Mouse (Mus musculus): Measurements from ENCODE around the gene Cd3d. TPM values are rescaled to one million over a fixed set of nuclear protein-coding genes. Genes with fewer than 3 reads are reported as not detected.

Cd3d gene
- polyA plus RNA-seq, 1 experiment, result not detected

DNA sequence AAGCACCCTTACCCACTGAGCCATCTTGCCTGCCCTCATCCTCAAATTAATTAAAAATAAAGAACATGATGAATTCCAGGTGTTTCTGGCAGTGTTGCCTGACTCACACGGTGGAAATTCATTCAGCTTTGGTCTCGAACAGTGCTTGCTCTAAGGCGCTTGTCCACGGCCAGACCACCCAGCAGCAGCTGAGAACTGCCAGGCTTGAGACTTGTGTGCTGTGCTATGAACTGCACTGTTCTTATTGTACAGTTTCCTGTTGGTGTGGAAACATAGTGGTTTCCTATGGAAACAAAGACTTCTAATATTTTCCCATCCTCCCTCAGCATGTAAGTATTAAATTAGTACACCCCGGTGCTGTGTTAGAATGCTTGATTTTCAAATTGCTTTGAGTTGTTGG, 5.4 kb downstream of the Cd3d start:
- H3K4me1 ChIP-seq (ENCODE audit: control insufficient read depth, insufficient read depth, low read length), result no peaks in the 10 kb centered on the region
- no peak overlapping the region for H3K4me3 ChIP-seq (ENCODE audit: insufficient read depth, low read length)
- no peak overlapping the region for H3K27ac ChIP-seq (ENCODE audit: insufficient read depth, low read length)
- no peak for TF ChIP-seq POLR2A (IDR thresholded peaks at IDR 0.05; ENCODE audit: extremely low read depth, insufficient read depth, low read length)

DNA sequence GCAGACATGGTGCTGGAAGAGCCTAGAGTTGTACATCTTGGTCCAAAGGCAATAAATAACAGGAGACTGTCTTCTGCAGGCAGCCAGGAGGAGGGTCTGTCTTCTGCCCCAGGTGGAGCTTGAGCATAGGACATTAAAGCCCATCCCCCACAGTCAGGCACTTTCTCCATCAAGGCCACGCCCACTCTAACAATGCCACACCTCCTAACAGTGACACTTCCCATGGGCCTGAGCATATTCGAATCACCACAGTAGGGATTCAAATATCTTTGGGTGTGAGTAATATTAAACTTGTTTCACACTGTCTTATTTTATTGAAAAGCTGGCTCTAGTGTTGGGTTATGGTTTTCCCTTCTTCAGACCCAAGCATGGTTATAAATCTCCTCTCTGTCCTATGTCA, 10.2 kb downstream of the Cd3d start:
- Histone ChIP-seq H3K4me3 (ENCODE audit: insufficient read depth, low read length) (no peak overlapping the region), H3K4me1 (ENCODE audit: control insufficient read depth, insufficient read depth, low read length) (no peaks in the 10 kb centered on the region), H3K27ac (ENCODE audit: insufficient read depth, low read length) (no peak overlapping the region)
- no peak for TF ChIP-seq CTCF (IDR thresholded peaks at IDR 0.05; ENCODE audit: extremely low read depth, insufficient read depth, low read length)
- TF ChIP-seq POLR2A (IDR thresholded peaks at IDR 0.05; ENCODE audit: extremely low read depth, insufficient read depth, low read length), result no peak

DNA sequence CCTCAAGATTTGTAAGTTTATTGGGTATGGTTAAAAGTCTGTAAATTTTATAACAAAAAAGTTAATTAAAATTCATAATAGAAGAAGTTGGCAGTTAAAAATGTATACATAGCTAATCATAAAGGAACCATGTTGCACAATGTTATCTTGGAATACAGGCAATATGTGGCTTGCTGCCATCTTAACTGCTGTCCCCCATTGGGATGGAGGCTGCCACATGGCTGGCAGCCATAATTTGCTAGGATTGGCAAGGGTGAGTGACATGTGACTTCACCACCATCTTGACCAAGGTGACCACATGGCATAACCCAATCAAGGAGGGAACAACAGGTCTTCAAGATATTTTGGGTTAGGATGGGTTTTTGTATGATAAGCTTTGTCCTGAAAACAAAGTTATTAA, 10.7 kb downstream of the Cd3d start:
- H3K4me3 ChIP-seq (ENCODE audit: insufficient read depth, low read length), result no peak overlapping the region
- H3K4me1 ChIP-seq (ENCODE audit: control insufficient read depth, insufficient read depth, low read length), result no peaks in the 10 kb centered on the region
- H3K27ac ChIP-seq (ENCODE audit: insufficient read depth, low read length), result no peak overlapping the region
- TF ChIP-seq CTCF (IDR thresholded peaks at IDR 0.05; ENCODE audit: extremely low read depth, insufficient read depth, low read length) (no peak), POLR2A (IDR thresholded peaks at IDR 0.05; ENCODE audit: extremely low read depth, insufficient read depth, low read length) (no peak)

DNA sequence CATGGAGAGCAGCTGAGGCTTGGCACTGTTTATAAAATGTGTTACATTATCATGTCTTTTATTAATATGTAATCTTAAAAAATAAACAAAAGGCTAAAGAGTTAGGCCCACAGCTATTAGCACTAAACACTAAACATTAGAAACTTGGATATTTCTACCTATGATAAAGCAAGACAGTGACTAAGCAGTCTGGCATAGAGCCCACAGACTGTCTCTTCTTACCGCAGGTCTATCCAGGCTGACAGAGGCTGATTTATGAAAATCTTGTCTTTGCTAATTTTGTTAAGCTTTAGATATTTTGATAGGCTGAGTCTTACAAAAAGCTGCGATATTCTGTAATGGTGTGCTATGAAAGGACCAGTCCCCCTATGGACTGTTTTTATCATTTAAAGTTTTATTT, 11.7 kb downstream of the Cd3d start:
- Histone ChIP-seq H3K4me1 (ENCODE audit: control insufficient read depth, insufficient read depth, low read length) (no peaks in the 10 kb centered on the region), H3K27ac (ENCODE audit: insufficient read depth, low read length) (no peak overlapping the region), H3K4me3 (ENCODE audit: insufficient read depth, low read length) (no peak overlapping the region)
- TF ChIP-seq CTCF (IDR thresholded peaks at IDR 0.05; ENCODE audit: extremely low read depth, insufficient read depth, low read length) (no peak), POLR2A (IDR thresholded peaks at IDR 0.05; ENCODE audit: extremely low read depth, insufficient read depth, low read length) (no peak)

DNA sequence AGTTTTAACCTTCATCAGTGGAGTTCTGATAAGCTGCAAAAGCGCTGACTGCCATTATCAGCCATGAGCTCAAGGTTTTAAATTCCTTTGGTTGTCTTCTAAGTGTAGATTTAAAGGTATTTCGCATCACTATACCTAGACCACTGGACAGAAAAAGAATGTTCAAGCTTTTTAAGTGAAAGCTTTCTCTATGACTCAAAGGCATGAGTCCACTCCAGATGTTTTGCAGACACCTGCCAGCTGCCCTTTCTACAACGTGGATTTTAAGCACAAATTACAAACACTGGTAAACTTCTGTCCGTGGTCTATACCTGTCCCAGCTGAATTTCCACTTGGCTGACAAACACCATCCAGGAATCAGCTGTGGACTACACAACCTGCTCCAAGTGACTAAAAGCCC, 13.4 kb downstream of the Cd3d start:
- Histone ChIP-seq H3K4me3 (ENCODE audit: insufficient read depth, low read length) (no peak overlapping the region), H3K4me1 (ENCODE audit: control insufficient read depth, insufficient read depth, low read length) (no peaks in the 10 kb centered on the region), H3K27ac (ENCODE audit: insufficient read depth, low read length) (no peak overlapping the region)
- TF ChIP-seq POLR2A (IDR thresholded peaks at IDR 0.05; ENCODE audit: extremely low read depth, insufficient read depth, low read length), result no peak
- no peak for TF ChIP-seq CTCF (IDR thresholded peaks at IDR 0.05; ENCODE audit: extremely low read depth, insufficient read depth, low read length)

DNA sequence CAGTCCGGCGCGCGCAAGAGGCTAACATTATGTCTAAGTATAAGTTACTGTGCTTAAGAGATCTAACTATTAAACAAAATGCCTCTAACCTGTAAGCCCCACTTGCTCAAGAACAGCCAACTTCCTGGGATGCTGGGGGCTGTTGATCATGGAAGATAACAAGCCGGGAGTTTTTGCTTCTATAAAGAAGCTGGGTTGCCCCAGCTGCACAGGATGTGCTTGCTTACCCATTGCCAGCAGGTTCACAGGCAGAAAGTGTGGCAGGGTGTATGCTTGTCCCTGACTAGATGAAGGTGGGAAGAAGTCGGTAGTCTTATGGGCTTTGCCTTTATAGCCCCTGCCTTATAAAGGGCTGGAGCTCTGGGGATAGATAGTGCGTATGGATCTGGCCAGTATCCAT, 15.0 kb downstream of the Cd3d start:
- TF ChIP-seq CTCF (IDR thresholded peaks at IDR 0.05; ENCODE audit: extremely low read depth, insufficient read depth, low read length) (no peak), POLR2A (IDR thresholded peaks at IDR 0.05; ENCODE audit: extremely low read depth, insufficient read depth, low read length) (no peak)
- no peak overlapping the region for H3K27ac ChIP-seq (ENCODE audit: insufficient read depth, low read length)
- no peak overlapping the region for H3K4me3 ChIP-seq (ENCODE audit: insufficient read depth, low read length)
- H3K4me1 ChIP-seq (ENCODE audit: control insufficient read depth, insufficient read depth, low read length), result no peaks in the 10 kb centered on the region

DNA sequence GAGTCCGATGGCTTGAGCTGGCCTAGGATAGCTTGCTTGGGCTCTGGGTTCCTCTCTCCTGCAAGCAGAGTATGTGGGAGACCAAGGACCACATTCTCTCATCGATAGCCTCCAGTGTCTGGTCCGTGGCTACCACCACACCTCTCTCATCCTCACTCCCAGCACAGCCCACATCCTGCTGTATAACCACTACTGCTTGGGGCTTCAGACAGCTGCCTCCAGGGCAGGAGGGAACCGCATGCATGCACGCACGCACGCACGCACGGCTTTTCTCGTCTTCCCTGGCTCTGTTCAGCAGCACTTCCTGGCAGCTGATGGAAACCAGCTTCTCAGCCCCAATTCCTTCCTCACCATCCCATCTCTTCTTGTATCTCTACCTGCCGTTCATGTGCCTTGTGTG, 16.6 kb downstream of the Cd3d start:
- Histone ChIP-seq H3K4me1 (ENCODE audit: control insufficient read depth, insufficient read depth, low read length) (no peaks in the 10 kb centered on the region), H3K27ac (ENCODE audit: insufficient read depth, low read length) (no peak overlapping the region), H3K4me3 (ENCODE audit: insufficient read depth, low read length) (no peak overlapping the region)
- TF ChIP-seq CTCF (IDR thresholded peaks at IDR 0.05; ENCODE audit: extremely low read depth, insufficient read depth, low read length) (no peak), POLR2A (IDR thresholded peaks at IDR 0.05; ENCODE audit: extremely low read depth, insufficient read depth, low read length) (no peak)

DNA sequence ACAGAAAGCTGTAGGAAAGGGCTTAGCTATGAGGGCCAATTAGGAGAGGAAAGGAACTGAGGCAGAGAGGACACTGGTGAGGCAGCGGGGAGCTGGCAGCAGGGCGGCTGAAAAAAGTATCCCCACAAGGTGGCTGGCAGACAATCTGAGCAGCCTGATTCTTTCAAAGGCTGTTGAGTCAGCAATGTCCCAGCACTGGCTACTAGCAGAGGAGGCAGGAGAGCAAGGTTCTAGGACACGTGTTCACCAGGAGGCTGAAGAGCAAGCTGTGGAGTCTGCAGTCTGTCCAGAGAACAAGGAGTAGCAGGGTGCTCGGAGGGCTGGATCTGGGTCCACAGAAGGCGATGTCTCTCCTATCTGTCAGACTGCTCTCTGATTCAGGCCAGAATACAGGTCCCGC, 17.6 kb downstream of the Cd3d start:
- Histone ChIP-seq H3K4me3 (ENCODE audit: insufficient read depth, low read length) (no peak overlapping the region), H3K4me1 (ENCODE audit: control insufficient read depth, insufficient read depth, low read length) (no peaks in the 10 kb centered on the region), H3K27ac (ENCODE audit: insufficient read depth, low read length) (no peak overlapping the region)
- TF ChIP-seq POLR2A (IDR thresholded peaks at IDR 0.05; ENCODE audit: extremely low read depth, insufficient read depth, low read length), result no peak
- no peak for TF ChIP-seq CTCF (IDR thresholded peaks at IDR 0.05; ENCODE audit: extremely low read depth, insufficient read depth, low read length)

DNA sequence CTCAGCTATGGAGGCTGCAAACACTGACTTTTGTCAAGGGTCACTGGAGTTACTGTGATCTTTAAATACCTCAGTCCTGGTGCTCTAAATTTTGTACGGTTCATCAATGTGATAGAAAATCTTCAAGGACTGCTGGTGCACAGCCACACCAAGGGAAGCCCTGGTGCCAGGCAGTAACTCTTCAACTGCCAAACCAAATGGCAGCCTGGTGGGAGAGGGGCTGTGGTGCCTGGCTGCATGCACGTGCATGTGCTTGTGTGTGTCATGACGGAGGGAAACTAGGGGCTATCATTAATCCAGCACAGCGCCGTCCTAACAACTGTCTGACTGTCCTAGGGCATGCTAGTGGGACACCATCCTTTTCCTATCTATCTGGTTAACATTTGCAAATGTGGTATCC, 18.2 kb downstream of the Cd3d start:
- TF ChIP-seq POLR2A (IDR thresholded peaks at IDR 0.05; ENCODE audit: extremely low read depth, insufficient read depth, low read length), result no peak
- TF ChIP-seq CTCF (IDR thresholded peaks at IDR 0.05; ENCODE audit: extremely low read depth, insufficient read depth, low read length), result no peak
- Histone ChIP-seq H3K4me1 (ENCODE audit: control insufficient read depth, insufficient read depth, low read length) (no peaks in the 10 kb centered on the region), H3K27ac (ENCODE audit: insufficient read depth, low read length) (no peak overlapping the region), H3K4me3 (ENCODE audit: insufficient read depth, low read length) (no peak overlapping the region)

DNA sequence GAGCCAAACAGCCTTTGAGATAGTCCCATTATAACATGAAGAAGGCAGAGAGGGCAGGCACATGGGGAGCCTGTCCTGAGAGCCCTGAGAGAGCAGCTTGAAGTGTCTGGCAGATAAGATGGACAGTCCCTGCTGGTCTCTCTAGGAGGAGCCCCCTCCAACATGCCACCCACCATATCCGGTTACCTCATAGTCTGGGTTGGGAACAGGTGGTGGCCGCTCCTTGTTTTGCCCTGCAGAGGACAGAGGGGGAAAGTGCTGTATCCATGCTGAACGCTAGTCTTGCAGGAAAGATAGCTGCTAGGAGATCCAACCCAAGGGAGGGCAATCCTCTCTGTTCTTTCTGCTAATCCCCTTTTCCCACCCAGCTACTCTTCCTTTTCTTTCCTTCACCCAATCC, 18.7 kb downstream of the Cd3d start:
- no peak for TF ChIP-seq POLR2A (IDR thresholded peaks at IDR 0.05; ENCODE audit: extremely low read depth, insufficient read depth, low read length)
- no peak for TF ChIP-seq CTCF (IDR thresholded peaks at IDR 0.05; ENCODE audit: extremely low read depth, insufficient read depth, low read length)
- Histone ChIP-seq H3K27ac (ENCODE audit: insufficient read depth, low read length) (no peak overlapping the region), H3K4me1 (ENCODE audit: control insufficient read depth, insufficient read depth, low read length) (no peaks in the 10 kb centered on the region), H3K4me3 (ENCODE audit: insufficient read depth, low read length) (no peak overlapping the region)

DNA sequence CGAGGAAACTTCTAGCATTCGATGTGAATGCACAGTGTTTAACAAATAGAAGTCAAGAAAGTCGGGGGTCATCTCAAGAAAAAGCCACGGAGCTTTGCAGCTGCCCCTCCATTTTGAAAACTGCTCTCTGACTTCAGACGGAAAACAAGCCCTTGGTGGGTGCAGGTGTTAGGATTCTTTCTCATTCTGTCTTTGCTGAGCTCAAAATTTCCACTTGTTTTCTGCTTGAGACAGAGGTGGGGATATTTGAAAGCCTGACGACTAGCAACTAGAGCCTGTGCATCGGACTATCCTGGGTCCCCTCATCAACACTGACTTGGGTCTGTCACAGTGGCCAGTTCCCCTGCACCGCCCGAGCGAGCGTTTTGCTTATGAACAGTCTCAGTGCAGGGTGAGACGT, 25.8 kb downstream of the Cd3d start:
- no peak overlapping the region for H3K27ac ChIP-seq (ENCODE audit: insufficient read depth, low read length)
- TF ChIP-seq POLR2A (IDR thresholded peaks at IDR 0.05; ENCODE audit: extremely low read depth, insufficient read depth, low read length) (no peak), CTCF (IDR thresholded peaks at IDR 0.05; ENCODE audit: extremely low read depth, insufficient read depth, low read length) (no peak)
- H3K4me1 ChIP-seq (ENCODE audit: control insufficient read depth, insufficient read depth, low read length), result no peaks in the 10 kb centered on the region
- H3K4me3 ChIP-seq (ENCODE audit: insufficient read depth, low read length), result no peak overlapping the region

Measured in cortical plate, adult 2 months (tissue).